Mouse (Mus musculus) activated CD4-positive, CD25-positive, alpha-beta regulatory T cell, adult 4 months (primary cell): ENCODE measurements at regions not wholly inside any gene's neighbourhood (a gene's known extent, or its start where the extent isn't known, plus 50 kb on each side); places are given as distances from the start of the nearest gene placed in this dataset.

Source experiments
- ATAC-seq: one replicate; pipeline ENCODE4 v1.8.0; 2017

GRCm38 (mm10) chr3:41472586-41472985 is 82.9 kb upstream of the Jade1 start:
- ATAC-seq: no peak

GRCm38 (mm10) chr3:41469106-41469505 is 86.4 kb upstream of the Jade1 start:
- no peak for ATAC-seq

GRCm38 (mm10) chr3:41467857-41468256 is 87.7 kb upstream of the Jade1 start:
- ATAC-seq: no peak

GRCm38 (mm10) chr3:41465893-41466292 is 89.6 kb upstream of the Jade1 start:
- no peak for ATAC-seq

GRCm38 (mm10) chr3:41462953-41463644 is 92.4 kb upstream of the Jade1 start:
- no peak for ATAC-seq

- no peak for ATAC-seq
Observed at GRCm38 (mm10) chr3:41460131-41460530, 95.4 kb upstream of the Jade1 start.

GRCm38 (mm10) chr3:41458156-41458555 is 97.4 kb upstream of the Jade1 start:
- no peak for ATAC-seq

- no peak for ATAC-seq
Observed at GRCm38 (mm10) chr3:41453525-41453924, 102.0 kb upstream of the Jade1 start.

- ATAC-seq: no peak
Observed at GRCm38 (mm10) chr3:41452716-41453090, 102.8 kb upstream of the Jade1 start.

- ATAC-seq: no peak
Observed at GRCm38 (mm10) chr3:41452020-41452715, 103.4 kb upstream of the Jade1 start.

- ATAC-seq: no peak
Observed at GRCm38 (mm10) chr3:41450696-41451095, 104.8 kb upstream of the Jade1 start.

GRCm38 (mm10) chr3:41444243-41444753 is 111.2 kb upstream of the Jade1 start:
- no peak for ATAC-seq

- ATAC-seq: no peak
Observed at GRCm38 (mm10) chr3:41436238-41436637, 119.3 kb upstream of the Jade1 start.

- ATAC-seq: no peak
Observed at GRCm38 (mm10) chr3:41433106-41433505, 122.4 kb upstream of the Jade1 start.

GRCm38 (mm10) chr3:41432376-41432775 is 123.2 kb upstream of the Jade1 start:
- no peak for ATAC-seq

- ATAC-seq: no peak
Observed at GRCm38 (mm10) chr3:41430191-41430590, 125.3 kb upstream of the Jade1 start.

- ATAC-seq: no peak
Observed at GRCm38 (mm10) chr3:41426946-41427345, 128.6 kb upstream of the Jade1 start.

GRCm38 (mm10) chr3:41425863-41426262 is 129.7 kb upstream of the Jade1 start:
- no peak for ATAC-seq

- ATAC-seq: no peak
Observed at GRCm38 (mm10) chr3:41424142-41424939, 131.2 kb upstream of the Jade1 start.

- ATAC-seq: no peak
Observed at GRCm38 (mm10) chr3:41423630-41424029, 131.9 kb upstream of the Jade1 start.

GRCm38 (mm10) chr3:41422615-41423579 is 132.6 kb upstream of the Jade1 start:
- ATAC-seq: no peak

GRCm38 (mm10) chr3:41413771-41414170 is 141.8 kb upstream of the Jade1 start:
- no peak for ATAC-seq
